Mouse (Mus musculus) ES-E14 (cell line): ENCODE measurements at regions not wholly inside any gene's neighbourhood (a gene's known extent, or its start where the extent isn't known, plus 50 kb on each side); places are given as distances from the start of the nearest gene placed in this dataset.

Experiments used
- CHD2 ChIP-seq: IDR thresholded peaks from 2 replicates; pipeline ENCODE4 v1.6.1; 2014; ENCODE audit warnings: mild to moderate bottlenecking, low read depth, low read length, inconsistent platforms
- HCFC1 ChIP-seq: IDR thresholded peaks from 2 replicates; pipeline ENCODE4 v1.6.1; 2012; ENCODE audit warnings: low read length, inconsistent platforms, borderline replicate concordance; ENCODE audit not compliant: insufficient read depth
- MAFK ChIP-seq: IDR thresholded peaks from 2 replicates; pipeline ENCODE4 v1.6.1; 2014; ENCODE audit warnings: mild to moderate bottlenecking, low read depth, low read length, inconsistent platforms; ENCODE audit not compliant: insufficient read depth
- ZC3H11A ChIP-seq: IDR thresholded peaks from 2 replicates; pipeline ENCODE4 v1.6.1; 2012; ENCODE audit warnings: low read depth, mild to moderate bottlenecking, inconsistent platforms, low read length, borderline replicate concordance
- ZNF384 ChIP-seq: IDR thresholded peaks from 2 replicates; pipeline ENCODE4 v1.6.1; 2012; ENCODE audit warnings: low read depth, low read length, inconsistent platforms

- TF ChIP-seq CHD2 (no peak), ZC3H11A (no peak), MAFK (no peak), ZNF384 (no peak), HCFC1 (no peak)
Measured at GRCm38 (mm10) chr11:52618646-52619045, 145.8 kb upstream of the Fstl4 start.
